Mouse (Mus musculus): ENCODE data around the gene Tmem87a.

Tmem87a gene

GRCm38 (mm10) chr2:120373858-120374257 is 30.1 kb downstream of the Tmem87a start:
- in situ Hi-C loops (cut with MboI; ENCODE audit: low pct_unique_long_range_greater_than_20kb in 1 of 2, low sequenced_read_pairs in 2 of 2, unreplicated experiment in 1 of 2) = no loop called here

DNA sequence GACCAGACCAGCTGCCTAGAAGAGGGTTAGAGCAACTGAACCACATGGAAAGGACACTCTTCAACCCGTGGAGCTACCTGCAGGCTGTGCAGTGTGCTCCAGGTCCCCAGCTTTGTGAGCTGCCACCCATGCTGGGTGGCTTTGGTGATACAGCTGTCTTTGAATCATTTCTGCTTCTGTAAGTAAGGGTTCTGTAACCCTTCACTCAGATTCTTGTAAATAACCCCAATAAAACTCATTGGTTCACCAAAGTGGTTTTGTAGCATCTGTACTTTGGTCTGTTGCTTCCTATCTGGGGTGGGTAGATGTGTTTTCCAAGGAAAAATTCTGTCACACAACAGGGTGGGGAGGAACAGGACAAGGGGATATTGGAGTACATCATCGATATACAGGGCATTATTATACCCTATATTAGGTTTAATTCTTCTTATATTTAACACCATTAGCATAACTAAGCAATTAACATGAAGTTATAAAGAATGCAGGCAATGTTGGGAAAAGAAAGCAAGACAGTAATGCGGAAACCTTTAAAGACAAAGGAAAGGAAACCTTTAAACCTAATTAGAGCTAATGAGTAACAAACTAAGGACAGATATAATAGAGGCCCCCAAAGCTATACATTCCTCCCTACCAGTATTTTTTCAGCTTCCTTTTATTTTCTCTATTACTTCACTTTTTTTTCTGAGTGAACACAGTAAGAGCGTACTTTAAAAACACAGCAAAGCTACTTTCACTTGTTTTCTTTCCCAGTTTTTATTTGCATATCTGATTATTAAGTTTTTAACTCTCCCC is 36.3 kb downstream of the Tmem87a start:
- in situ Hi-C loops (cut with MboI; ENCODE audit: low pct_unique_long_range_greater_than_20kb in 1 of 2, low sequenced_read_pairs in 2 of 2, unreplicated experiment in 1 of 2) = no loop called here

GRCm38 (mm10) chr2:120366501-120366900 is 37.4 kb downstream of the Tmem87a start:
- in situ Hi-C loops (cut with MboI; ENCODE audit: low pct_unique_long_range_greater_than_20kb in 1 of 2, low sequenced_read_pairs in 2 of 2, unreplicated experiment in 1 of 2) = no loop called here

- in situ Hi-C loops (cut with MboI; ENCODE audit: low pct_unique_long_range_greater_than_20kb in 1 of 2, low sequenced_read_pairs in 2 of 2, unreplicated experiment in 1 of 2) = no loop called here
Observed at GRCm38 (mm10) chr2:120360425-120360824, 43.5 kb downstream of the Tmem87a start.

GRCm38 (mm10) chr2:120352682-120353646 is 50.9 kb downstream of the Tmem87a start, which contains the start of gene Vps39:
TSS of gene Vps39 (minus strand) at chr2:120353137.
- in situ Hi-C loops (cut with MboI; ENCODE audit: low pct_unique_long_range_greater_than_20kb in 1 of 2, low sequenced_read_pairs in 2 of 2, unreplicated experiment in 1 of 2) = no loop called here

DNA sequence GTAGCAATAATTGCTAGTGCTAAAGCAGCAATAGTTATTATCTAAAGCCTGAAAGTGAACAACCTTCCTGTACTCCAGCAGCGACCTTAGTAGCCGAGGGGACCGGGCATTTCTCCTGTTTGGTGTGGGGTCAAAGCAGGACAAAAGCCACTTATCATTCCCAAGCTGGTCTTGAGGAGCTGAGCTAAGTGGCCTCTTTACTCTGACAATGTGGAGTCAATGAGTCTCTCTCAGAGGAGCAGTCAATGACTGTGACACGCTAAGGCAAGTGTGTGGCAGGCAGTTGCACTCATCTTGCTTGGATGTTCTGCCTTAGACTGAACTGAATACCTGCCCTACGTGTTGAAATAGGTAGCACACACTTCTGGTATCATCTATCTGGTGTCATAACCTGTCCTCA is 52.6 kb downstream of the Tmem87a start:
- in situ Hi-C loops (cut with MboI; ENCODE audit: low pct_unique_long_range_greater_than_20kb in 1 of 2, low sequenced_read_pairs in 2 of 2, unreplicated experiment in 1 of 2) = no loop called here

DNA sequence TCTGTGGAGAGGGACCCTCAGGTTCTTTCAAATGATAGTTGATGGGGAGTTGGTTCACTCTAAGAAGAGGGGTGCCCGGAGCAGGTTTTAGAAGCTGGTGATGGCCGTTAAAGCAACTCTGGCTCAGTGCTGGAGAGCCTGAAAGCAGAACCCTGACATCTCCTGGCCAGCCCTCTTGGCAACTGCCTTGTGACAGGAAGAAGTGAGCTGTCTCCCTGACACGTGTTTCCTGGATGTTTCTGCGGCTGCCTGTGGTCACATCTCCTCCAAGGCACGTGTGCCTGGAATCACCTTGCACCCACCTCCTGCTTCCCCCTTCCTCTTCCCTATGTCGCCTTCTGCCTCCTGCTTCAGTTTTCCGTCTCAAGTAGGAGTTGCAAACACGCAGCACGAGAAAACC is 55.8 kb downstream of the Tmem87a start:
- in situ Hi-C loops (cut with MboI; ENCODE audit: low pct_unique_long_range_greater_than_20kb in 1 of 2, low sequenced_read_pairs in 2 of 2, unreplicated experiment in 1 of 2) = no loop called here

DNA sequence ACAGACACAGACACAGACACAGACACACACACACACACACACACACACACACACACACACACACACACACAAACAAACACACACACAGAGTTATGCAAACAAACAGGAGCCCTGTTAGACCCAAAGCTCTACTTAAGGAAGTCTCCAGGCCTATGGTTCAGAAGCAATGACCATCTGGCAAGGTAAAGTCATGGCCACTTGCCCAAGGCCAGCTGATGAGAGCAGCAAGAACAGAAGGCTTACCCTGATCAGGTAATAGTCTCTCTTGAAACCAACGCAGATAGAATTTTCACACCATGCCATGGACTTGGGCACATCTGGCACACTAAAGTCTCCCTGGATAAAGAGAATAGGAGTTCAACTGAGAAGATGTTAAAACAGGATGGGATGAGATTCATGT is 62.2 kb downstream of the Tmem87a start:
- in situ Hi-C loops (cut with MboI; ENCODE audit: low pct_unique_long_range_greater_than_20kb in 1 of 2, low sequenced_read_pairs in 2 of 2, unreplicated experiment in 1 of 2) = no loop called here

DNA sequence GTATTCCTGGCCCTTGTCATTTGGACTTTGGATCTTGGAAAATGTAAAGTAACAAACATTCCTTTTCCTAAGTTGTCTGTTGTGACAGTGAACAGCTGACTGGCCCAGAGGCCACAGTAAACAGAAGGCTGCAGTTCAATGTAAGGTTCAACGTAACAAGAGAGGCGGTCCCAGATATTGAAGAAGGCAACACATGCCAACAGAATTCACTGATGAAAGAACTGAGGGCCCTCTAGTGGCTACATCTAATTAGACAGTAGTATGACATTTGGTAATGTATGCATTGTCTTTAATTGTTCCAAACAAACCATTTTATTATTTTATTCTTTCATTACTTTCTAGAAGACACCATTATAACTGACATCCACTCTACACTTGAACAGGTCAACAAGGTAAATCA is 66.0 kb downstream of the Tmem87a start:
- in situ Hi-C loops (cut with MboI; ENCODE audit: low pct_unique_long_range_greater_than_20kb in 1 of 2, low sequenced_read_pairs in 2 of 2, unreplicated experiment in 1 of 2) = no loop called here

DNA sequence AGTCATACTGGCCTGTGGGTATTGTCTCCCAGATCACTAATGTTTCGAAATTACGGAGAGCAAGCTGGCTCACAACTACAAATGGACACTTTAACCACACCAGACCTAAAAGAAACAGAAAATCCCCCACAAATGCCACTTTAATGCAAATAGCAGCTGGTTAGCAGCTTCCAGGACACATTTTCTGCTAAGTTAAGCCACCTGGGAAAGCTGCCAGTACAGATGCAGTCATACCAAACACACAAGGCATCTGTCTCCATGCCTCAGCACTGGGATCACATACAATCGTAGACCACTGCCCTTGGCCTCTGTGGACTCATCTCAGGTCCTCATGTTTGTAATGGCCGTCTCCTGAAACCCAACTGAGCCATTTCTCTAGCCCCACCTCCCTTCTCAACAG is 72.3 kb downstream of the Tmem87a start:
- in situ Hi-C loops (cut with MboI; ENCODE audit: low pct_unique_long_range_greater_than_20kb in 1 of 2, low sequenced_read_pairs in 2 of 2, unreplicated experiment in 1 of 2) = no loop called here

GRCm38 (mm10) chr2:120315077-120315476 is 88.8 kb downstream of the Tmem87a start:
- in situ Hi-C loops (cut with MboI; ENCODE audit: low pct_unique_long_range_greater_than_20kb in 1 of 2, low sequenced_read_pairs in 2 of 2, unreplicated experiment in 1 of 2) = no loop called here

DNA sequence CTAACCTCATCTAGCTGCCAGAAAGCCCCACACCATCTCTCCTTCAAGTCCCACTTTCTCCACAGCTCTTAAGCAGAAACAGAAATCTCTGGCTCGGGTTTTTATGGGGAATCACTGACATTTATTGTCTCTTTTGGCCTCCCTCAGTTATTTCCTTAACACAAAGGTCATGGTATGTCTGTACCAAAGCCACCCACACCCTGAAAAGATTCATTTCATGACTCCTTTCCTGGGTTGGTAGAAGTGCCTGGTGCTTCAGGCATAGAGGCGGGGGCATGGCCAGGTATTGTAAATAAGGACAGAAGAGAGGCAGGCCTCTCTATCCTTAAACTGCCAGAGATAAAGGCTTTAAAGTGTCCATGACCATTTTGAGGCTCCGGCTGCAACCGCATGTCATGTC is 89.4 kb downstream of the Tmem87a start:
- in situ Hi-C loops (cut with MboI; ENCODE audit: low pct_unique_long_range_greater_than_20kb in 1 of 2, low sequenced_read_pairs in 2 of 2, unreplicated experiment in 1 of 2) = no loop called here

DNA sequence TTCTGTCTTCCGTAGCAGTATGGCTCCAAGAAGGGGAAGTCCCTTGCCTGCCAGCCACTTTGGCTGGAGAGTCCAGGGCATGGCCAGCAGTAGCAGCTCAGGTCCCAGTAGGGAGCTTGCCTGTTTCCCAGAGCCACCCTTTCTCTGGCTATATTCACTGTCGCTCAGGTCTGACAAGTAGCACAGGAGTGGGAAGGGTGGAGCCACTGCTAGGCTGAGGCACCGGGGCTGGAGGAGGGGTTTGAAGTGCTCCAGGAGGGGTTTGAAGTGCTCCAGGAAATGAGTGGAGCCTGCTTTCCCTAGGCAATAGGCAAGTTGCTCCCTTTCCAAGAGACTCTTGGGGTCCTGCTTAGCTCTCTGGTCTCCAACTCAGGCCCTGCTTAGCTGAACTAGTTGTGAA is 89.9 kb downstream of the Tmem87a start, which contains the start of gene Pla2g4f:
Gene Pla2g4f, minus strand, starts transcription at position 190 of the 400 bp plus-strand sequence.
- in situ Hi-C loops (cut with MboI; ENCODE audit: low pct_unique_long_range_greater_than_20kb in 1 of 2, low sequenced_read_pairs in 2 of 2, unreplicated experiment in 1 of 2) = no loop called here

DNA sequence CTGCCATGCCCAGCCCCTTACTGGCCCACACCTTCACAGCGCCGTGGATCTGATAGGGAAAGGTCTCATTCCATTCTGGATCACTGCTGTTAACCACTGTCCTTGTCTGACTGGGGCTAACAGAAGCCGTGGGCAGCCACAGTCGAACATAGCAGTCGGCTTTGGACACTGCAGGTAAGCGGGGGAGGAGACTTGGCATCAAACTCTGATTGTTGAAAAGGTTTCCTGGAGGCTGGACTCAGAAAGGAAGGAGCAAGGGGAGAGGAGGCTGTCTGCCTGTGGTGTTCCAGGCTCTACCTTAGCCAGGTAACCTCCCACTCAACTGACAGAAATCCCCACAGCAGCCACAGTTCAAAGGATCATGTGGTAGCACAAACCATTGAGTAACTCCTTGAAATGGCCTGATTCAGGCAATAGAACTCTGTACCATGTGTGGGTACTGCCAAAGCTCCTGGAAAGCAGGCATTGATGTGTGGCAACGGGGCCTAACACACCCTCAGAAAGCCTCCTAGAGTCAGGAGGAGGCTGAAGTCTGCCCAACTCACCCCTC is 91.6 kb downstream of the Tmem87a start:
- in situ Hi-C loops (cut with MboI; ENCODE audit: low pct_unique_long_range_greater_than_20kb in 1 of 2, low sequenced_read_pairs in 2 of 2, unreplicated experiment in 1 of 2) = no loop called here

Measured in mouse embryonic stem cell (cell line).